Mouse (Mus musculus) small intestine, adult 2 months (tissue): ENCODE data around the gene Prkch.
"Not testable (repeated sequence)": the region's sequence is repeated elsewhere in the genome, so short reads cannot be mapped to it uniquely, and the experiment has no call there.

Source experiments
- CTCF ChIP-seq: fragments of 200-500 bp; IDR thresholded peaks from 2 replicates; pipeline ENCODE4 v1.5.1; 2012; ENCODE audit warnings: low read depth, mild to moderate bottlenecking, control low read depth, inconsistent platforms, low read length, moderate library complexity, mixed read lengths; ENCODE audit not compliant: insufficient replicate concordance, insufficient read length; ENCODE audit errors: extremely low read depth
- POLR2A ChIP-seq: fragments of 200-500 bp; IDR thresholded peaks from 2 replicates; pipeline ENCODE4 v1.6.1; 2012; ENCODE audit warnings: low read depth, mild to moderate bottlenecking, control low read depth, inconsistent platforms, low read length, moderate library complexity

GRCm38 (mm10) chr12:73563122-73563521, 21.5 kb upstream of the Prkch start:
- TF ChIP-seq CTCF, POLR2A: not testable (repeated sequence)
